ENCODE assay signal across 24 mouse cellular contexts in genomic region chr16:37462886-37463285, GRCm38 (mm10).
"Had no signal": no experiment of that assay in that cellular context is flagged by ENCODE, and none has a peak within 500 bp of the region (broad histone marks: within the 10 kb centered on the region; RNA-seq: fewer than 3 reads in every experiment).

No protein-coding gene starts in this region.

- H3K27ac ChIP-seq: kidney, embryonic 15.5 days; limb, embryonic 10.5 days; limb, embryonic 13.5 days; liver, embryonic 12.5 days; liver, embryonic 15.5 days; lung, embryonic 15.5 days; midbrain, embryonic 10.5 days; midbrain, embryonic 13.5 days; neural tube, embryonic 13.5 days had no signal

- DNase-seq: kidney, adult 11 months; kidney, adult 8-10 months; kidney, postnatal 10 days; kidney, postnatal 36 days; liver; lung, adult 18-20 months; lung, postnatal 10 days; lung, postnatal 36 days; retina, postnatal 1 day; right cerebral cortex, postnatal 14 days; thymus, adult 18-20 months; thymus, postnatal 36 days had no signal

- ATAC-seq: liver, embryonic 12.5 days; midbrain, embryonic 13.5 days; midbrain, embryonic 16.5 days had no signal

- H3K4me3 ChIP-seq: kidney, embryonic 15.5 days; limb, embryonic 10.5 days; limb, embryonic 13.5 days; liver, embryonic 12.5 days; liver, embryonic 15.5 days; lung, embryonic 15.5 days; megakaryocyte, embryonic 14.5 days; midbrain, embryonic 10.5 days; midbrain, embryonic 13.5 days; myocyte; neural tube, embryonic 13.5 days had no signal
